Mouse (Mus musculus) myocyte (in vitro differentiated cells): ENCODE data around the gene Etfrf1. TPM values are rescaled to one million over a fixed set of nuclear protein-coding genes. Genes with fewer than 3 reads are reported as not detected.

Source experiments
- H3K27me3 ChIP-seq: one replicate; pipeline ENCODE4 v1.6.1; 2011; ENCODE audit not compliant: control insufficient read depth, insufficient read depth, insufficient read length
- H3K36me3 ChIP-seq: one replicate; pipeline ENCODE4 v1.6.1; 2011; ENCODE audit not compliant: control insufficient read depth, insufficient read depth
- H3K4me2 ChIP-seq: one replicate; pipeline ENCODE4 v1.6.1; 2011; ENCODE audit warnings: low read depth, control low read depth
- H3K4me3 ChIP-seq: one replicate; pipeline ENCODE4 v1.5.1; 2011; ENCODE audit warnings: mild to moderate bottlenecking, control low read depth, moderate library complexity
- H3K79me2 ChIP-seq: one replicate; pipeline ENCODE4 v1.6.1; 2011; ENCODE audit not compliant: control insufficient read depth, insufficient read depth
- H3ac ChIP-seq: one replicate; pipeline ENCODE4 v1.6.1; 2011; ENCODE audit not compliant: control insufficient read depth, insufficient read length
- CEBPB ChIP-seq: IDR thresholded peaks from 2 replicates; pipeline ENCODE4 v1.6.1; 2011; ENCODE audit warnings: mild to moderate bottlenecking, moderate library complexity; ENCODE audit not compliant: poor library complexity, insufficient read depth, severe bottlenecking
- E2F4 ChIP-seq: IDR thresholded peaks from one replicate; pipeline ENCODE4 v1.6.1; 2011; ENCODE audit warnings: mild to moderate bottlenecking, control low read depth, moderate library complexity; ENCODE audit not compliant: insufficient read depth
- MAX ChIP-seq: IDR thresholded peaks from one replicate; pipeline ENCODE4 v1.6.1; 2011; ENCODE audit warnings: low read depth, mild to moderate bottlenecking, control low read depth
- MYOD1 ChIP-seq, 3 experiments: IDR thresholded peaks; one replicate each; pipeline ENCODE4 v1.6.1; 2011; ENCODE audit warnings: control low read depth in 2 of 3, low read depth in 2 of 3, mild to moderate bottlenecking in 2 of 3, moderate library complexity in 1 of 3; ENCODE audit not compliant: insufficient read length in 2 of 3, control insufficient read depth in 1 of 3
- MYOG ChIP-seq, 3 experiments: IDR thresholded peaks; one replicate each; pipeline ENCODE4 v1.6.1; 2011; ENCODE audit warnings: control low read depth in 2 of 3, low read depth in 2 of 3, mild to moderate bottlenecking in 2 of 3; ENCODE audit not compliant: insufficient read length in 2 of 3, control insufficient read depth in 1 of 3, insufficient read depth in 1 of 3
- POLR2A ChIP-seq: IDR thresholded peaks from one replicate; pipeline ENCODE4 v1.6.1; 2011; ENCODE audit warnings: low read depth, mild to moderate bottlenecking, control low read depth, moderate library complexity; ENCODE audit not compliant: insufficient read length
- POLR2AphosphoS2 ChIP-seq: IDR thresholded peaks from one replicate; pipeline ENCODE4 v1.6.1; 2011; ENCODE audit warnings: low read depth, control low read depth; ENCODE audit not compliant: insufficient read length
- REST ChIP-seq: IDR thresholded peaks from one replicate; pipeline ENCODE4 v1.6.1; 2011; ENCODE audit warnings: mild to moderate bottlenecking, control low read depth, moderate library complexity; ENCODE audit not compliant: insufficient read depth, insufficient read length
- SRF ChIP-seq: IDR thresholded peaks from one replicate; pipeline ENCODE4 v1.6.1; 2011; ENCODE audit warnings: low read depth; ENCODE audit not compliant: control insufficient read depth, insufficient read length
- TCF12 ChIP-seq: IDR thresholded peaks from one replicate; pipeline ENCODE4 v1.6.1; 2011; ENCODE audit warnings: mild to moderate bottlenecking, control low read depth; ENCODE audit not compliant: poor library complexity, insufficient read depth, severe bottlenecking
- TCF3 ChIP-seq: IDR thresholded peaks from one replicate; pipeline ENCODE4 v1.6.1; 2011; ENCODE audit warnings: low read depth, control low read depth; ENCODE audit not compliant: insufficient read length
- USF1 ChIP-seq: IDR thresholded peaks from one replicate; pipeline ENCODE4 v1.6.1; 2011; ENCODE audit warnings: low read depth, mild to moderate bottlenecking, control low read depth, moderate library complexity
- polyA plus RNA-seq: library from polyadenylated mRNA; unstranded; fragments of >200 nt; fragmentation: generic; extraction: Trizol; gene quantifications from one replicate; pipeline ENCODE4 v1.2.1, GENCODE M21; 2012; ENCODE audit warnings: missing spikeins

Etfrf1 gene
- polyA plus RNA-seq, 1 experiment = 10.0 TPM

GRCm38 (mm10) chr6:145176474-145176873 is 34.5 kb upstream of the Etfrf1 start:
- H3ac ChIP-seq = no peak overlapping the region
- no peaks in the 10 kb centered on the region for H3K27me3 ChIP-seq
- no peaks in the 10 kb centered on the region for H3K79me2 ChIP-seq
- H3K4me3 ChIP-seq = no peak overlapping the region
- H3K4me2 ChIP-seq = no peak overlapping the region
- H3K36me3 ChIP-seq = no peaks in the 10 kb centered on the region
- no peak for TF ChIP-seq POLR2A
- no peak for TF ChIP-seq CEBPB
- no peak for TF ChIP-seq TCF12
- no peak for TF ChIP-seq USF1
- TF ChIP-seq MAX = no peak
- TF ChIP-seq REST = no peak
- no peak for TF ChIP-seq SRF
- no peak for TF ChIP-seq MYOD1 (IDR thresholded peaks at IDR 0.05; ENCODE audit: control insufficient read depth in 1 of 3, insufficient read length in 2 of 3, low read depth in 2 of 3)
- TF ChIP-seq POLR2AphosphoS2 = no peak
- TF ChIP-seq TCF3 = no peak
- no peak for TF ChIP-seq E2F4
- TF ChIP-seq MYOG (IDR thresholded peaks at IDR 0.05; ENCODE audit: control insufficient read depth in 1 of 3, insufficient read depth in 1 of 3, insufficient read length in 2 of 3, low read depth in 2 of 3) = no peak

GRCm38 (mm10) chr6:145179665-145180064 is 31.3 kb upstream of the Etfrf1 start:
- TF ChIP-seq SRF (no peak), MYOG (IDR thresholded peaks at IDR 0.05; ENCODE audit: control insufficient read depth in 1 of 3, insufficient read depth in 1 of 3, insufficient read length in 2 of 3, low read depth in 2 of 3) (no peak)
- no peaks in the 10 kb centered on the region for H3K36me3 ChIP-seq

GRCm38 (mm10) chr6:145182044-145182443 is 28.9 kb upstream of the Etfrf1 start:
- TF ChIP-seq POLR2AphosphoS2 (no peak), TCF12 (no peak), USF1 (no peak), POLR2A (no peak), E2F4 (no peak), MAX (no peak), REST (no peak), CEBPB (no peak), MYOD1 (IDR thresholded peaks at IDR 0.05; ENCODE audit: control insufficient read depth in 1 of 3, insufficient read length in 2 of 3, low read depth in 2 of 3) (no peak), TCF3 (no peak), SRF (no peak), MYOG (IDR thresholded peaks at IDR 0.05; ENCODE audit: control insufficient read depth in 1 of 3, insufficient read depth in 1 of 3, insufficient read length in 2 of 3, low read depth in 2 of 3) (no peak)
- Histone ChIP-seq H3K36me3 (no peaks in the 10 kb centered on the region), H3K27me3 (no peaks in the 10 kb centered on the region), H3K4me2 (no peak overlapping the region), H3ac (no peak overlapping the region), H3K79me2 (no peaks in the 10 kb centered on the region), H3K4me3 (no peak overlapping the region)

More at GRCm38 (mm10) chr6:145179665-145180064, 31.3 kb upstream of the Etfrf1 start:
- Histone ChIP-seq H3K4me3 (no peak overlapping the region), H3K27me3 (no peaks in the 10 kb centered on the region), H3K4me2 (no peak overlapping the region), H3K79me2 (no peaks in the 10 kb centered on the region), H3ac (no peak overlapping the region)

- Histone ChIP-seq H3K79me2 (no peaks in the 10 kb centered on the region), H3K4me3 (no peak overlapping the region), H3K36me3 (no peaks in the 10 kb centered on the region), H3ac (no peak overlapping the region), H3K27me3 (no peaks in the 10 kb centered on the region), H3K4me2 (no peak overlapping the region)
- no peak for TF ChIP-seq MAX
- no peak for TF ChIP-seq E2F4
- TF ChIP-seq TCF3 = no peak
- TF ChIP-seq MYOD1 (IDR thresholded peaks at IDR 0.05; ENCODE audit: control insufficient read depth in 1 of 3, insufficient read length in 2 of 3, low read depth in 2 of 3) = no peak
- no peak for TF ChIP-seq CEBPB
- TF ChIP-seq USF1 = no peak
Measured at GRCm38 (mm10) chr6:145186096-145186495, 24.8 kb upstream of the Etfrf1 start.

- TF ChIP-seq SRF = no peak
- peak; percentile 76 for TF ChIP-seq USF1
- TF ChIP-seq TCF12 = no peak
- TF ChIP-seq MYOD1 (IDR thresholded peaks at IDR 0.05; ENCODE audit: control insufficient read depth in 1 of 3, insufficient read length in 2 of 3, low read depth in 2 of 3) = no peak
- TF ChIP-seq TCF3 = no peak
- Histone ChIP-seq H3K36me3 (no peaks in the 10 kb centered on the region), H3ac (no peak overlapping the region), H3K4me3 (peak overlapping the region; percentile 26), H3K27me3 (no peaks in the 10 kb centered on the region), H3K79me2 (no peaks in the 10 kb centered on the region), H3K4me2 (peak overlapping the region; percentile 94)
Measured at GRCm38 (mm10) chr6:145187093-145188088, 23.5 kb upstream of the Etfrf1 start.
